Mouse (Mus musculus): ENCODE measurements around the gene Zfp39. TPM values are rescaled to one million over a fixed set of nuclear protein-coding genes. Genes with fewer than 3 reads are reported as not detected.

The Zfp39 gene
- polyA plus RNA-seq, 1 experiment from 2014 or later = 8.2 TPM

DNA sequence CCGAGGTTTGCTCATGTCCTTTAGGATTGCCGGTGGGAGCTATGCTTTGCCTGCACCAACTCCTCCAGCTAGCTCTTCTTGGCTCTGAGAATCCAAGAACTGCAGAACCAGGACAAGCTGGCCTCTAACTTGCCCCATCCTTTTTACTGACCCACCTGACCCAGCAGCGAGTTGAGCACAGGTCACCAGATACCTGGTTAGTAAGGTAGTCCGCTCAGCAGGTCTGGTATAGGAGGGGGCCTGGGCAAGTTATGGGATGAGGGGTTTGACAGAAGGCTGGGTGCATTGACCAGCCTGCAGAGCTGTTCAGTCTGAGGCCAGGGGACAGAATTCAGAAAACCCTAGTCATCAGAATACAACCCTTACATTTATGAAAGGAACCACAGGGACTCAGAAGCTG lies 25.0 kb upstream of the Zfp39 start:
- peaks cover 23% of the 10 kb centered on the region for H3K36me3 ChIP-seq (ENCODE audit: control insufficient read depth, insufficient read depth, low read length)
- no peak overlapping the region for H3K4me2 ChIP-seq (replicated peaks; ENCODE audit: low read depth, low read length)
- no peak overlapping the region for H3K4me3 ChIP-seq (ENCODE audit: low read depth, low read length)
- 58% methylated on average over 4 of the region's 4 CpGs for WGBS
- H3K4me1 ChIP-seq (ENCODE audit: control insufficient read depth, insufficient read depth, low read length) = no peaks in the 10 kb centered on the region
- H3K27me3 ChIP-seq (ENCODE audit: control insufficient read depth, insufficient read depth, low read length) = no peaks in the 10 kb centered on the region
- no peak overlapping the region for H3K27ac ChIP-seq (ENCODE audit: low read length)
- no peaks in the 10 kb centered on the region for H3K9me3 ChIP-seq (ENCODE audit: control insufficient read depth, low read depth, low read length)
- ATAC-seq (ENCODE audit: insufficient number of reproducible peaks, insufficient read depth, low FRiP score, low read depth) = no peak
- H3K9ac ChIP-seq (replicated peaks; ENCODE audit: low read depth, low read length) = no peak overlapping the region

DNA sequence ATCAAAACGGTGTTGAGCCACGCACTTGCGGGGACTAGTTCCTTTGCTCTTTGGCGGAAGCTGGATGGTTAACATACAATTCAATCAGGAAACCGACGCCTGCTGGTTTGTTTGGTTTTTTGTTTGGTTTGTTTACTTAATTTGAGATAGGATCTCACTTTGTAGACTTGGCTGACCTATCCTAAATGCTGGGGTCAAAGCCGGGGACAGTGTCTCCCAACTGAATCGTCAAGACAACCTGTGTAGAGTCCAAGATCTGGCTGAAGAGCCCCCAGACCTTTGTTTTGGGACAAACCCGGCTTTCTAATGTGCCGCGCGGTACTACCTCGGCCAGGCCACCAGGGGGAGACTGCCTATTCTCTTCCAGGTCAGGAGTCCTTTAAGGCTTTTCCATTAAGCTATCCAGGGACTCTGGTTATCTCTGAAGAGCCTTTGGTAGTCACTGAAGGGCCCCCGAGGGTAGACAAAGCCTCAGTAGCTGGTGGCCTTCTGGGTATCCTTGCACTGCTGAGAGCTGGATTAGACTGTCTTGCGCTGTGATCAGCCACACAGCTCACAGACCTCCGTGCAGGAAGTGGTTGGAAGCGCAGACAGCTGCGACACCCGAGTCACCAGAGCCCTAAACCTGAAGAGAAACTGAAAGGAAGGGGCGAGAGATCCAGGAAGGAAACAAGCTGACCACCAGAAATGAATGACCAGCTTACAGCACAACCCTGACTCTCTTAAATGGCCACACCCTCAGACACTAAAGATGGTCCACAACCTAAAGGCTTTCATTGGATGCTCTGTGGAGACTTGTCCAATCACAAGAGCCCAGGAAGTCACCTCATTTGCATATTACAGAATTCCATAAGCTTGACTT lies 24.0 kb upstream of the Zfp39 start:
- no peaks in the 10 kb centered on the region for H3K4me1 ChIP-seq (ENCODE audit: control insufficient read depth, insufficient read depth, low read length)
- 26% methylated on average over 20 of the region's 20 CpGs for WGBS
- no peak for ATAC-seq (ENCODE audit: insufficient number of reproducible peaks, insufficient read depth, low FRiP score, low read depth)
- no peak overlapping the region for H3K4me3 ChIP-seq (ENCODE audit: low read depth, low read length)
- H3K27me3 ChIP-seq (ENCODE audit: control insufficient read depth, insufficient read depth, low read length) = no peaks in the 10 kb centered on the region
- no peak overlapping the region for H3K27ac ChIP-seq (ENCODE audit: low read length)
- H3K36me3 ChIP-seq (ENCODE audit: control insufficient read depth, insufficient read depth, low read length) = peaks cover 13% of the 10 kb centered on the region
- peak overlapping the region; percentile 28; the same call in 1 of the 2 replicates for H3K4me2 ChIP-seq (replicated peaks; ENCODE audit: low read depth, low read length)
- H3K9me3 ChIP-seq (ENCODE audit: control insufficient read depth, low read depth, low read length) = no peaks in the 10 kb centered on the region
- H3K9ac ChIP-seq (replicated peaks; ENCODE audit: low read depth, low read length) = no peak overlapping the region

DNA sequence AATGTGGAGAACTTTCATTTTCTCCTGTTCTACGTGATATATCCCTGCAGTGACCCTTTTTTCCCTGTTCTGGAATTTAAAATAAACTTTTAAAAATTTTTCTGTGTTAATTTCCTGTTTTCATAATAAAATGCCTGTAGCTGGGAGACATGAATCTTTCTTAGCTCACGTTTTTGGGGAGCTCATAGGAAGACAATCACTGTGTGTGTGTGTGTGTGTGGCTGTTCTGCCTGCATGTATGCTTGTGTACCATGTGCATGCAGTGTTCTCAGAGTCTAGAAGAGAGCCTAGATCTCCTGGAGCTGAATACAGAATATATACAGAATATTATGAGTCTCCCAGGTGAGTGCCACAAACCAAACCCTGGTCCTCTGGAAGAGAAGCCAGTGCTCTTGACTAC lies 23.0 kb upstream of the Zfp39 start:
- Histone ChIP-seq H3K9ac (replicated peaks; ENCODE audit: low read depth, low read length) (no peak overlapping the region), H3K4me2 (replicated peaks; ENCODE audit: low read depth, low read length) (no peak overlapping the region), H3K36me3 (ENCODE audit: control insufficient read depth, insufficient read depth, low read length) (peaks cover 6% of the 10 kb centered on the region), H3K4me1 (ENCODE audit: control insufficient read depth, insufficient read depth, low read length) (no peaks in the 10 kb centered on the region), H3K4me3 (ENCODE audit: low read depth, low read length) (no peak overlapping the region), H3K9me3 (ENCODE audit: control insufficient read depth, low read depth, low read length) (no peaks in the 10 kb centered on the region), H3K27me3 (ENCODE audit: control insufficient read depth, insufficient read depth, low read length) (no peaks in the 10 kb centered on the region), H3K27ac (ENCODE audit: low read length) (no peak overlapping the region)
- 61% methylated on average over 2 of the region's 2 CpGs for WGBS
- no peak for ATAC-seq (ENCODE audit: insufficient number of reproducible peaks, insufficient read depth, low FRiP score, low read depth)

- H3K9me3 ChIP-seq (ENCODE audit: control insufficient read depth, low read depth, low read length) = no peaks in the 10 kb centered on the region
- H3K36me3 ChIP-seq (ENCODE audit: control insufficient read depth, insufficient read depth, low read length) = peaks cover 2% of the 10 kb centered on the region
- no peak overlapping the region for H3K4me2 ChIP-seq (replicated peaks; ENCODE audit: low read depth, low read length)
- no peak overlapping the region for H3K27ac ChIP-seq (ENCODE audit: low read length)
- no peaks in the 10 kb centered on the region for H3K27me3 ChIP-seq (ENCODE audit: control insufficient read depth, insufficient read depth, low read length)
- WGBS = 67% methylated on average over 2 of the region's 3 CpGs
- no peak overlapping the region for H3K9ac ChIP-seq (replicated peaks; ENCODE audit: low read depth, low read length)
- no peaks in the 10 kb centered on the region for H3K4me1 ChIP-seq (ENCODE audit: control insufficient read depth, insufficient read depth, low read length)
- ATAC-seq (ENCODE audit: insufficient number of reproducible peaks, insufficient read depth, low FRiP score, low read depth) = no peak
- no peak overlapping the region for H3K4me3 ChIP-seq (ENCODE audit: low read depth, low read length)
Observed at GRCm38 (mm10) chr11:58926651-58927050, 22.6 kb upstream of the Zfp39 start.

- Histone ChIP-seq H3K4me1 (ENCODE audit: control insufficient read depth, insufficient read depth, low read length) (no peaks in the 10 kb centered on the region), H3K9me3 (ENCODE audit: control insufficient read depth, low read depth, low read length) (no peaks in the 10 kb centered on the region), H3K9ac (replicated peaks; ENCODE audit: low read depth, low read length) (no peak overlapping the region), H3K4me3 (ENCODE audit: low read depth, low read length) (no peak overlapping the region), H3K27me3 (ENCODE audit: control insufficient read depth, insufficient read depth, low read length) (no peaks in the 10 kb centered on the region), H3K36me3 (ENCODE audit: control insufficient read depth, insufficient read depth, low read length) (no peaks in the 10 kb centered on the region), H3K27ac (ENCODE audit: low read length) (no peak overlapping the region), H3K4me2 (replicated peaks; ENCODE audit: low read depth, low read length) (no peak overlapping the region)
- no peak for ATAC-seq (ENCODE audit: insufficient number of reproducible peaks, insufficient read depth, low FRiP score, low read depth)
- WGBS = 79% methylated on average over 9 of the region's 9 CpGs
Observed at GRCm38 (mm10) chr11:58922420-58922819, 18.4 kb upstream of the Zfp39 start.

DNA sequence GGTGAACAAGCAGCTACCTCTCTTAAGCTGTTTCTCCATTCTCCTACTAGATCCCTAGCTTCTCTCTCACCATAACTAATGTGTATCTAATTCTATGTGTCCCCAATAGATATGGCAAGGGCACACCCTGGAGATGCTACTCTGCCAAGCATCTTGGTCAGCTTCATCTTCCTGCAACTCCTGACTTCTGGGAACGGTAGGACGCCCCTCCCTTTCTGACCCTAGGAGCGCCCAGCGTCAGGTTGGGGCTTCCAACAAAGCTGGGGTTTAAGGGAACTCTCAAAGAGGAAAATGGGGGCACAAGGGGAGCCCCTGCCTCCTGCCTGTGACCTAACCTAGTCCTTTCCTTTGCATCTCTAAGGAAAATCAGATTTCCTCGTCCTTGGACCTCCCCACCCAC lies 14.7 kb upstream of the Zfp39 start:
- WGBS = 67% methylated on average over 5 of the region's 5 CpGs

DNA sequence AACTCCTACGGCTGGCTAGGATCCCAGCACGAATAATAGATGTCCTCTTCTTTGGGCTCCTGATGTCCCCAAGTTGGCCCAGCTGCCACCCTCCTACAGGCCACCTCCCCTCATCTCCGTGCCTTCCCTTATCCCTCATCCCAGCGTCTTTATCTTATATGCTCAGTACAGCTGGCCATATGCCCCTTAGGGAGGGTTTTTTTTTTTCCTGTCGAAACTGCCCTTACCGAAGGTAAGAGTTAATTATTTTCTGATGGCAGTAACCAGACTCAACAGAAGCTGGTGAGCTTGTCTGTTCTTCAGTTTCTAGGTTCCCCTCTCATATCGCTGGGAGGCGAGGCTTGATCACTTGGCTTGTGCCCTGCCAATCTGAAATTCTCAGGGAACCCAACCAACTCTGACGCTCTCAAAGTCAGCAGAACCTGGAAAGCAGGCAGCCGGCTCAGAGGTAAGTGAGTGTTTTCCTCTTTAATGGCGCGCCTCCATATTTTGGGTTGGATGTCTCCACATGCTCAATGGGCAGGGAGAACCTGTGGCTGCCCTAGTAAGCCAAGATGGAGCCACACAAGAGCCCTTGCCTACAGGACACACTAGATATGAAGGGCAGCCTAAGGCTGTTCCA lies 13.8 kb upstream of the Zfp39 start, which contains the start of gene Btnl10:
Btnl10 (plus strand) TSS at position 164 of the 622 bp plus-strand sequence.
- Histone ChIP-seq H3K4me2 (replicated peaks; ENCODE audit: low read depth, low read length) (no peak within 1 kb of the TSS), H3K4me3 (ENCODE audit: low read depth, low read length) (no peak within 1 kb of the TSS), H3K27ac (ENCODE audit: low read length) (no peak within 1 kb of the TSS), H3K27me3 (ENCODE audit: control insufficient read depth, insufficient read depth, low read length) (no peaks in the 10 kb centered on the region), H3K36me3 (ENCODE audit: control insufficient read depth, insufficient read depth, low read length) (no peaks in the 10 kb centered on the region), H3K9ac (replicated peaks; ENCODE audit: low read depth, low read length) (no peak within 1 kb of the TSS), H3K4me1 (ENCODE audit: control insufficient read depth, insufficient read depth, low read length) (no peaks in the 10 kb centered on the region), H3K9me3 (ENCODE audit: control insufficient read depth, low read depth, low read length) (no peaks in the 10 kb centered on the region)
- ATAC-seq (ENCODE audit: insufficient number of reproducible peaks, insufficient read depth, low FRiP score, low read depth) = no peak
- 81% methylated on average over 12 of the region's 12 CpGs for WGBS

More for the DNA sequence above, 14.7 kb upstream of the Zfp39 start:
- ATAC-seq (ENCODE audit: insufficient number of reproducible peaks, insufficient read depth, low FRiP score, low read depth) = no peak
- Histone ChIP-seq H3K36me3 (ENCODE audit: control insufficient read depth, insufficient read depth, low read length) (no peaks in the 10 kb centered on the region), H3K9ac (replicated peaks; ENCODE audit: low read depth, low read length) (no peak overlapping the region), H3K4me2 (replicated peaks; ENCODE audit: low read depth, low read length) (no peak overlapping the region), H3K27me3 (ENCODE audit: control insufficient read depth, insufficient read depth, low read length) (no peaks in the 10 kb centered on the region), H3K4me1 (ENCODE audit: control insufficient read depth, insufficient read depth, low read length) (no peaks in the 10 kb centered on the region), H3K27ac (ENCODE audit: low read length) (no peak overlapping the region), H3K9me3 (ENCODE audit: control insufficient read depth, low read depth, low read length) (no peaks in the 10 kb centered on the region), H3K4me3 (ENCODE audit: low read depth, low read length) (no peak overlapping the region)

GRCm38 (mm10) chr11:58916879-58917744 lies 13.1 kb upstream of the Zfp39 start:
- Histone ChIP-seq H3K4me3 (ENCODE audit: low read depth, low read length) (no peak overlapping the region), H3K36me3 (ENCODE audit: control insufficient read depth, insufficient read depth, low read length) (no peaks in the 10 kb centered on the region), H3K27me3 (ENCODE audit: control insufficient read depth, insufficient read depth, low read length) (no peaks in the 10 kb centered on the region), H3K9me3 (ENCODE audit: control insufficient read depth, low read depth, low read length) (no peaks in the 10 kb centered on the region), H3K4me1 (ENCODE audit: control insufficient read depth, insufficient read depth, low read length) (no peaks in the 10 kb centered on the region), H3K27ac (ENCODE audit: low read length) (no peak overlapping the region), H3K4me2 (replicated peaks; ENCODE audit: low read depth, low read length) (no peak overlapping the region), H3K9ac (replicated peaks; ENCODE audit: low read depth, low read length) (no peak overlapping the region)
- 56% methylated on average over 14 of the region's 14 CpGs for WGBS
- ATAC-seq (ENCODE audit: insufficient number of reproducible peaks, insufficient read depth, low FRiP score, low read depth) = no peak
